Mouse (Mus musculus) spleen, adult 2 months (tissue): ENCODE measurements around the gene Gucy1b1.

ENCODE experiments used
- CTCF ChIP-seq: fragments of 200-500 bp; IDR thresholded peaks from 2 replicates; pipeline ENCODE4 v1.5.1; 2011; ENCODE audit warnings: mild to moderate bottlenecking, inconsistent platforms; ENCODE audit not compliant: insufficient read depth, insufficient read length, insufficient replicate concordance; ENCODE audit errors: extremely low read depth
- POLR2A ChIP-seq: fragments of 200-500 bp; IDR thresholded peaks from 2 replicates; pipeline ENCODE4 v1.6.1; 2011; ENCODE audit warnings: low read depth, low read length, inconsistent platforms

DNA sequence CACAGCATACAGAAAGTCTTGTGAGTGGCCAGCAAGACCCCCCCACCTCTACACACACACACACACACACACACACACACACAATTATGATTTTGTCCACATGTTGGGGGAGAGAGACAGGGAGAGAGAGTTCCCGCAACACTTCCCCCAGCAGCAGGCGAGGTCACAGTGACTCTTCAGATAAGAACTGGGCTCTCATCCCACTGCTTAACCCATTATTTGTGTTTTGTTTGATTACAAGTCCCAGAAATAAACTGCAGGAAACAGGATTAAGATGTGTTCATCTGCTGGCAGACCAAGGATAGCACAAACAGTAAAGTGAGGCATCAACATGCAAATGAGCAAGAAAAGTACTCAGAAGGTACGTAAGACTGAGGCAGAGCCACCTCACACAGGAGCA lies 37.5 kb upstream of the Gucy1b1 start:
- no peak for TF ChIP-seq CTCF
- TF ChIP-seq POLR2A, result no peak
